Mouse (Mus musculus) right cerebral cortex, postnatal 25 days (tissue): ENCODE results near the gene Pla2g2c.

Source experiments
- DNase-seq: peaks from one replicate; pipeline ENCODE4 v3.0.0; 2022

Pla2g2c gene

GRCm38 (mm10) chr4:138753608-138754007 lies 29.0 kb downstream of the Pla2g2c start:
- no peak for DNase-seq

- no peak for DNase-seq
These were observed 29.8 kb downstream of the Pla2g2c start for GRCm38 (mm10) chr4:138754432-138754831.

GRCm38 (mm10) chr4:138755439-138755838 lies 30.8 kb downstream of the Pla2g2c start:
- DNase-seq: no peak

- no peak for DNase-seq
These were observed 31.4 kb downstream of the Pla2g2c start for GRCm38 (mm10) chr4:138755983-138756382.

- no peak for DNase-seq
These were observed 32.8 kb downstream of the Pla2g2c start, which contains the start of gene Pla2g2f for GRCm38 (mm10) chr4:138757416-138757815. Pla2g2f (minus strand) TSS chr4:138757626.

GRCm38 (mm10) chr4:138762266-138762665 lies 37.7 kb downstream of the Pla2g2c start:
- DNase-seq: no peak

GRCm38 (mm10) chr4:138771970-138772369 lies 47.4 kb downstream of the Pla2g2c start:
- no peak for DNase-seq

GRCm38 (mm10) chr4:138772386-138772785 lies 47.8 kb downstream of the Pla2g2c start:
- DNase-seq: no peak

- DNase-seq: no peak
These were observed 50.8 kb downstream of the Pla2g2c start, which contains the start of gene Pla2g2d for GRCm38 (mm10) chr4:138775435-138775834. Pla2g2d (plus strand) TSS chr4:138775735.

- no peak for DNase-seq
These were observed 53.1 kb downstream of the Pla2g2c start for GRCm38 (mm10) chr4:138777417-138778407.

GRCm38 (mm10) chr4:138780300-138780699 lies 55.7 kb downstream of the Pla2g2c start:
- DNase-seq: no peak

- DNase-seq: peak; percentile 66
These were observed 57.5 kb downstream of the Pla2g2c start for GRCm38 (mm10) chr4:138782098-138782497.

GRCm38 (mm10) chr4:138785721-138786120 lies 61.1 kb downstream of the Pla2g2c start:
- no peak for DNase-seq

- DNase-seq: no peak
These were observed 61.5 kb downstream of the Pla2g2c start for GRCm38 (mm10) chr4:138786141-138786540.

GRCm38 (mm10) chr4:138788381-138788780 lies 63.8 kb downstream of the Pla2g2c start:
- DNase-seq: no peak

GRCm38 (mm10) chr4:138791452-138791851 lies 66.9 kb downstream of the Pla2g2c start:
- no peak for DNase-seq

GRCm38 (mm10) chr4:138792599-138792998 lies 68.0 kb downstream of the Pla2g2c start:
- DNase-seq: no peak

- peak; percentile 65 for DNase-seq
These were observed 68.7 kb downstream of the Pla2g2c start for GRCm38 (mm10) chr4:138793276-138793675.

- DNase-seq: no peak
These were observed 69.8 kb downstream of the Pla2g2c start for GRCm38 (mm10) chr4:138794344-138794743.
